Mouse (Mus musculus) brain, embryonic 14.5 days (tissue): ENCODE measurements around the gene Kremen2.

Experiments used
- CTCF ChIP-seq: fragments of 200-500 bp; IDR thresholded peaks from 2 replicates; pipeline ENCODE4 v1.5.1; 2012; ENCODE audit warnings: inconsistent platforms, mild to moderate bottlenecking, moderate library complexity, borderline replicate concordance; ENCODE audit not compliant: insufficient read depth, insufficient read length; ENCODE audit errors: extremely low read depth
- POLR2A ChIP-seq: fragments of 200-500 bp; IDR thresholded peaks from 2 replicates; pipeline ENCODE4 v1.6.1; 2012; ENCODE audit warnings: mild to moderate bottlenecking, inconsistent platforms, borderline replicate concordance; ENCODE audit not compliant: poor library complexity, insufficient read depth, insufficient read length, severe bottlenecking; ENCODE audit errors: extremely low read depth

- TF ChIP-seq POLR2A (no peak), CTCF (no peak)
Measured at GRCm38 (mm10) chr17:23760231-23760630, 14.6 kb upstream of the Kremen2 start.
